Mouse (Mus musculus) hindbrain, postnatal 0 days (tissue): ENCODE measurements around the gene Ly6g6f. TPM values are rescaled to one million over a fixed set of nuclear protein-coding genes. Genes with fewer than 3 reads are reported as not detected.

Experiments used
- ATAC-seq: fragments of 200-750 bp; cut with Nextera tagmentation; 2 replicates; pipeline ENCODE4 v1.8.0; 2017; ENCODE audit warnings: mild to moderate bottlenecking, moderate TSS enrichment, moderate library complexity
- DNase-seq: peaks from one replicate; pipeline ENCODE4 v3.0.0-alpha.2; 2015; ENCODE audit warnings: low spot score
- H3K27ac ChIP-seq: fragments of 300-500 bp; sonication (generic); 2 replicates; pipeline ENCODE4 v1.5.1; 2014; ENCODE audit warnings: mild to moderate bottlenecking
- H3K27me3 ChIP-seq: fragments of 300-500 bp; sonication (generic); 2 replicates; pipeline ENCODE4 v1.6.1; 2014; ENCODE audit warnings: low read length, mixed read lengths; ENCODE audit not compliant: insufficient read depth
- H3K36me3 ChIP-seq: fragments of 300-500 bp; sonication (generic); 2 replicates; pipeline ENCODE4 v1.6.1; 2014; ENCODE audit warnings: low read length, mixed read lengths; ENCODE audit not compliant: insufficient read depth
- H3K4me1 ChIP-seq: fragments of 300-500 bp; sonication (generic); 2 replicates; pipeline ENCODE4 v1.6.1; 2014; ENCODE audit warnings: antibody characterized with exemption, low read length, mixed read lengths; ENCODE audit not compliant: insufficient read depth
- H3K4me2 ChIP-seq: fragments of 300-500 bp; sonication (generic); 2 replicates; pipeline ENCODE4 v1.6.1; 2014; ENCODE audit warnings: low read depth, mild to moderate bottlenecking, low read length, moderate library complexity, mixed read lengths
- H3K4me3 ChIP-seq: fragments of 300-500 bp; sonication (generic); 2 replicates; pipeline ENCODE4 v1.5.1; 2014; ENCODE audit warnings: low read length
- H3K9ac ChIP-seq: fragments of 300-500 bp; sonication (generic); replicated peaks from 2 replicates; pipeline ENCODE4 v1.6.1; 2014; ENCODE audit warnings: mild to moderate bottlenecking, low read length, moderate library complexity, mixed read lengths
- H3K9me3 ChIP-seq: fragments of 300-500 bp; sonication (generic); 2 replicates; pipeline ENCODE4 v1.6.1; 2016; ENCODE audit warnings: low read length, mixed read lengths
- CTCF ChIP-seq: IDR thresholded peaks from 2 replicates; pipeline ENCODE4 v1.5.1; 2016; ENCODE audit warnings: antibody characterized with exemption, control low read depth, low read depth
- WGBS: fragments of 180-500 bp; shearing (Covaris S2); extraction: QIAGEN DNeasy Blood & Tissue Kit; methylation state at CpG from one replicate; pipeline ENCODE4 v1.1.7; 2014; 5-methylcytosine and 5-hydroxymethylcytosine counted together
- polyA plus RNA-seq: library from polyadenylated mRNA; unstranded; fragments of >200 nt; fragmentation: Nextera tagmentation; extraction: Ambion mirVana; gene quantifications from 2 replicates; pipeline ENCODE4 v1.2.1, GENCODE M21; 2015
- total RNA-seq: library from RNA; depleted of rRNA; stranded (reverse); fragments of >200 nt; gene quantifications from 2 replicates; pipeline ENCODE4 v1.2.3, GENCODE M21; 2014

Ly6g6f gene
- total and polyA plus RNA-seq, 2 experiments from 2014 or later = not detected

- ATAC-seq = no peak
- no peak for TF ChIP-seq CTCF
- Histone ChIP-seq H3K4me3 (no peak overlapping the region), H3K9ac (no peak overlapping the region), H3K27me3 (no peaks in the 10 kb centered on the region), H3K4me1 (no peaks in the 10 kb centered on the region), H3K4me2 (no peak overlapping the region), H3K27ac (no peak overlapping the region), H3K9me3 (no peaks in the 10 kb centered on the region), H3K36me3 (no peaks in the 10 kb centered on the region)
- WGBS = 47% methylated on average over 6 of the region's 6 CpGs
- no peak for DNase-seq
These were observed 14.7 kb downstream of the Ly6g6f start for GRCm38 (mm10) chr17:35070556-35071229.

GRCm38 (mm10) chr17:35068213-35068914, 17.0 kb downstream of the Ly6g6f start:
- 87% methylated on average over 17 of the region's 17 CpGs for WGBS
- no peak overlapping the region for H3K9ac ChIP-seq
- no peak for ATAC-seq
- H3K27ac ChIP-seq = no peak overlapping the region
- H3K4me3 ChIP-seq = no peak overlapping the region
- no peak for TF ChIP-seq CTCF
- H3K4me1 ChIP-seq = 0 out of 2 replicates have a peak, but pooled peaks cover 6% of the 10 kb centered on the region
- no peak for DNase-seq
- H3K27me3 ChIP-seq = peaks cover 12% of the 10 kb centered on the region
- no peaks in the 10 kb centered on the region for H3K36me3 ChIP-seq
- no peaks in the 10 kb centered on the region for H3K9me3 ChIP-seq
- H3K4me2 ChIP-seq = no peak overlapping the region

- H3K4me2 ChIP-seq = peak within 1 kb of the TSS; percentile 54
- 0 out of 2 replicates have a peak, but pooled peaks cover 6% of the 10 kb centered on the region for H3K4me1 ChIP-seq
- DNase-seq = no peak
- no peaks in the 10 kb centered on the region; the same call in 1 of the 2 replicates for H3K36me3 ChIP-seq
- H3K9me3 ChIP-seq = no peaks in the 10 kb centered on the region
- ATAC-seq = no peak
- H3K27me3 ChIP-seq = peaks cover 12% of the 10 kb centered on the region
- peak within 1 kb of the TSS; percentile 21 for H3K4me3 ChIP-seq
- H3K9ac ChIP-seq = peak within 1 kb of the TSS; percentile 33; the same call in 1 of the 2 replicates
- TF ChIP-seq CTCF = no peak
- no peak within 1 kb of the TSS for H3K27ac ChIP-seq
- WGBS = 56% methylated on average over 10 of the region's 10 CpGs
These were observed 19.3 kb downstream of the Ly6g6f start, which contains the start of gene Mpig6b for GRCm38 (mm10) chr17:35066084-35066483. TSS of gene Mpig6b (minus strand) at chr17:35066184.

- no peak within 1 kb of the TSS for H3K27ac ChIP-seq
- peak within 1 kb of the TSS; percentile 54 for H3K4me2 ChIP-seq
- no peak for ATAC-seq
- H3K9me3 ChIP-seq = no peaks in the 10 kb centered on the region
- no peaks in the 10 kb centered on the region; the same call in 1 of the 2 replicates for H3K36me3 ChIP-seq
- peak within 1 kb of the TSS; percentile 33; the same call in 1 of the 2 replicates for H3K9ac ChIP-seq
- H3K4me3 ChIP-seq = peak within 1 kb of the TSS; percentile 21
- no peak for DNase-seq
- whole genome bisulfite sequencing = 4% methylated on average over 48 of the region's 48 CpGs
- H3K27me3 ChIP-seq = peaks cover 12% of the 10 kb centered on the region
- TF ChIP-seq CTCF = no peak
- H3K4me1 ChIP-seq = peaks cover 9% of the 10 kb centered on the region; the same call in 1 of the 2 replicates
These were observed 20.2 kb downstream of the Ly6g6f start, which contains the start of gene Ly6g6c for GRCm38 (mm10) chr17:35064951-35065947. TSS of gene Ly6g6c (plus strand) at chr17:35065388.

- Histone ChIP-seq H3K4me3 (no peak overlapping the region), H3K27ac (no peak overlapping the region), H3K4me2 (peak overlapping the region; percentile 54; the same call in 1 of the 2 replicates), H3K36me3 (no peaks in the 10 kb centered on the region; the same call in 1 of the 2 replicates), H3K4me1 (peaks cover 12% of the 10 kb centered on the region; the same call in 1 of the 2 replicates), H3K9ac (no peak overlapping the region), H3K9me3 (no peaks in the 10 kb centered on the region), H3K27me3 (peaks cover 12% of the 10 kb centered on the region)
- DNase-seq (no peak), ATAC-seq (no peak)
- 38% methylated on average over 10 of the region's 10 CpGs for WGBS
- no peak for TF ChIP-seq CTCF
These were observed 21.0 kb downstream of the Ly6g6f start for GRCm38 (mm10) chr17:35064378-35064877.

GRCm38 (mm10) chr17:35063466-35063865, 21.9 kb downstream of the Ly6g6f start:
- Histone ChIP-seq H3K4me1 (peaks cover 12% of the 10 kb centered on the region; the same call in 1 of the 2 replicates), H3K27ac (no peak overlapping the region), H3K9me3 (no peaks in the 10 kb centered on the region), H3K36me3 (no peaks in the 10 kb centered on the region; the same call in 1 of the 2 replicates), H3K4me3 (no peak overlapping the region), H3K4me2 (no peak overlapping the region), H3K9ac (no peak overlapping the region), H3K27me3 (peaks cover 12% of the 10 kb centered on the region)
- peak; percentile 60 for DNase-seq
- 77% methylated on average over 3 of the region's 3 CpGs for WGBS
- no peak for TF ChIP-seq CTCF
- no peak for ATAC-seq
